Mouse (Mus musculus) c-Kit-positive CD71-negative TER-119-negative erythroid progenitor cells, embryonic 14.5 days (primary cell): Measurements from ENCODE around the gene Sirpa.
A peak's percentile ranks its signal among the peaks of the same experiment; 100 is the strongest.

Source experiments
- DNase-seq: peaks from one replicate; pipeline ENCODE4 v3.0.0-alpha.2; 2013; ENCODE audit warnings: low read depth

The Sirpa gene

DNA sequence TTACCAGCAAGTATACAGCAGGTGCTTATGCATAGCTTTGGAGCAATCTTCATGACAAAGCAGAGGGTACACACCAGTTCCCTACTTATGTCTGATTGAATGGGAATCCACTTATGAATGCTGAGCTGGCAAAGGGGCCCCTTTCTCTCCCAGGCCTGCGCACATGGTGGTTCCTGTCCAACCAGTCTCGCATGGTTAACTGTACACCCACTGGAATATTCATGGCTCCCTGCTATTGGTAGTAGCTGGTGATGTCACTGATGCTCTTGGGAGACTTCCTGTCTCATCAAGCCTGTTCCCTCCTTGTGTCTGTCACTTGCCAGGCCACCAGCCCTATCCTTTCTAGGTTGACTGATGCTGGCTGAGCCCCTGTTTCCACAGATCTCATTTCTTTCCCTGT lies 14.3 kb downstream of the Sirpa start:
- DNase-seq, result no peak

DNA sequence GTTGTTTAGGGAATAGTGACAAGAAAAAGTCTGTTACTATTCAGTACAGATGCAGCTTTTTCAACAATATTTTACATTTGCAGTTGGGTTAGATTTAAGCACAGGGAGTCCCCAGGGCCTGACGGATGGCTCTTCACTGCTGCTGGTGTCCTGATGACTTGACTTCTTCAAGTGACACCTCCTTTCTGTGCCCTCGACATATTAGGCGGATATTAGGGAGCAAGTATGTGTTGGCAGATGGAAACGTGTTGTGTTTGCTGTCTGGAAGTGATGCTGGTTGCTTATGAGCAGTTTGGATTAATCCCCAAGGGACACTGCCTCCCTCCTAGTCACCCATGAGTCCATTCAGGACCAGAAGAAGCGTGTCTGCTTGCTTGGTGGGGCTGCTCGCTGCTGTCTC lies 21.3 kb downstream of the Sirpa start:
- DNase-seq, result no peak

DNA sequence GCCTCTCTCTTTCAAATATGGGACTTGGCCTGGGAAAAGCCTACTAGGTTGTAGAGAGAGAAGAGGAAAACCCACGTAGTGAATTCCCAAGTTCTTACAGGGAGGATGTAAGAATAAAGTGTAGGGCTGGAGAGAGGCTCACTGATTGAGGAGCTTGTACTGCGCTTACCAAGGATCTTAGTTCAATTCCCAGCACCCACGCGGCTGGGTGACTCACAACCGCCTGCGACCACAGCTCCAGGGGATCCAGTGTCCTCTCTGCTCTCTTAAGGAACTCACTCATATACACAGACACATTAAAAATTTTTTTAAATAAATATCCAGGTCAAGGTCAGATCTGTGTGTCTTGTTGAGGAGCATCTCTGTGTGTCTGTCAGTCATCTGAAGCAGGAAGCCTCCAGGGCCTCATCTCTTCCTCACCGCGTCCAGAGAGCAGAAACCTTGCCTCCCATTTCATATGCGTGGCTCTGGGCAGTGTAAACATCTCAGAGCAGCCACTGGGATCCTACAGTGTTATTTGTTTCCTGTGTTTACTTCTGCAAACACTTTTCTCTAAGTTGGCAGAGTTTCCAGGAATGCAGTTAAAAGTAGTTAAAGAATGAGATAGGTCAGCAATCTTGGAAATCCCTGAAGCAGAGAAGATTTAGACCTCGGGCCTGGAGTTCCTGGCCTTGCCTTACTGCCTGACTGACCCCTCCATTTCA lies 22.0 kb downstream of the Sirpa start:
- no peak for DNase-seq

DNA sequence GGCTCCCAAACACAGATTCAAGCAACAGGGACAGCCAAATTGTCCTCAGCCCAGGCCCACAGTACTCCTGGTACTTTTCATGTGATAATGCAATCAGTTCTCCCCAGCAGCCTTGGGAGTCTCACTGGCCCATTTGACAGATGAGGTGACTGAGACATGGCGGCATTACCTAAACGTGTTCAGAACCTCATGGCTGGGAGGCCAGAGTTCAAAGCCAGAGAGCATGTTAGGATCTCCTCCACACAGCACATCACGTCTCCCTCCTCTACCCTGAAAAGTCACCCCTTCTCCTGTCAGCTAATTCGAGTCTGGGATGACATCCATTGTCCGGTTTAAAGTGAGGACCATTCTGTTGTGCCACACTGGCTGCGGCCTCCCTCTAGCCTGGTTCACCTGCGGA lies 27.5 kb downstream of the Sirpa start:
- DNase-seq, result no peak

DNA sequence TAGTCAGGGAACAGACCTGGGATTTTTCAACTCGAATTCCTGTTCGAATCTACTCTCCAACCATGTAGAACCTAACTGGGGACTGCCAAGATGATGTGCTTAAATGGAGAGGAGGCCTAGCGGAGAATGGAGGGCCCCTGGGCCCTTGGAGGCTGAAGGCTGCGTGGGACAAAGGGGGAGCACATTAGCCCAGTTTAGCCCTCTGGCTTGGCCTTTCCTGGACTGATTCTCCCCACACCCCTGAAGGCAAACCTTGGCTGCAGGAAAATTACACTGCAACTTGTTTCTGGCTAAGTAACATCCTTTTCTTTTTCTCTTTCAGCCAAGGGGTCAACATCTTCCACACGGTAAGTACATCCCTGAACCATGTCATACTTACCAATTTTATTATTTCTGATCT lies 28.2 kb downstream of the Sirpa start:
- DNase-seq, result no peak

DNA sequence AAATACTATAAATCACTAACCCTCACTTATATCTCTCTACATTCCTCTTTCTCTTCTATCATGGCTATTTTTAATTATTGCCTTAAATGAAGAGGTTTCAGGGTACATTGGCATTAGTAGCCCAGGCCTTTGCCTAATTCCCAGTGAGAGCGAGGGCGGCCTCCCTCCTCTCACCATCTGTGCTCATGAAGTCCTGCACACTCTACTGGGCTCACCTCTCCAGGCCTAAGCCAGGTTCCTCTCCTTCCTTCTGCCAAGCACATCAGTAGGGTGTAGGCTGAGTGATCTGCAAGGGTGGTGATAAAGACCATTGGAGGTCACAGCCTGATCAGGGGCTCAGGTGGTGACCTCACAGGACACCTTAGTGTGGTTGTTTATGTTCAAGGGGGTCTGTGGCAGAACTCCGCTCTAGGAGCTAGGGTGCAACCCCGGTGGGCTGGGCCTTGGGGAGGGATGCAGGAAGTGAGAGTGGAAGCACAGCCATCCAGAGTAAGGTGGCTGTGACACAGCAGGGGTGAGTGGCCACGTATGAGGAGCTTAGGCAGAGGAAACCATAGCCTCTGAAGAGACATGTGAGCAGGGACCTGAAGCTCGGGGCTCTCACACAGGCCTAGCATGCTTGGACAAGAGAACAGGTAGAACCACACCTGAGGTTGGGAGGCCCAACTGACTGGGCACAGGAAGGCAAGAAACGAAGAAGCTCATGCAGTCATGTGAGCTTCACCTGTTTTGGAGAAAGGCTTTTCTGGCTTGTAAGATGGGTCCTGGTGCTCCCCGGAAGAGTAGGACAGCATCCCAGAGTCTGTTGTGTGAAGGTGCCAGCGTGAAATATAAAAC lies 29.2 kb downstream of the Sirpa start:
- DNase-seq, result no peak

DNA sequence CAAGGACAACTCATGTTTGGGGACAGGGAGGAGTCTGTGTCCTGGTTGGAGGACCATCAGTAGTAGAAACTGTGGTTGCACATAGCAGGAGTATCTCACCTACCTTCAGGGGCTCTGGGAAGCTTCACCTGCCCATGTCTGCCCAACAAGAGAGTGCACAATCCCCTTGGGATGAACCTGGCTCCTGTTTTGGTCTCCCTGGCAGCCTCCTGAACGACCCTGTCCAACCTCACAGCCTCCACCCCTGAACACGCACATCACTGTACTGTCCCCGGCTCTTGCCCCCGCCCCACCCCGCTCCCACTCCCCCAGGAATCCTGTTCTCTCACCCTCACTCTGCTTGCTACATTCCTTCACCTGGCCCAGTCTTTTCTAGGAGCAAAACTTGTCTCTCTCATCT lies 30.3 kb downstream of the Sirpa start:
- DNase-seq, result no peak

DNA sequence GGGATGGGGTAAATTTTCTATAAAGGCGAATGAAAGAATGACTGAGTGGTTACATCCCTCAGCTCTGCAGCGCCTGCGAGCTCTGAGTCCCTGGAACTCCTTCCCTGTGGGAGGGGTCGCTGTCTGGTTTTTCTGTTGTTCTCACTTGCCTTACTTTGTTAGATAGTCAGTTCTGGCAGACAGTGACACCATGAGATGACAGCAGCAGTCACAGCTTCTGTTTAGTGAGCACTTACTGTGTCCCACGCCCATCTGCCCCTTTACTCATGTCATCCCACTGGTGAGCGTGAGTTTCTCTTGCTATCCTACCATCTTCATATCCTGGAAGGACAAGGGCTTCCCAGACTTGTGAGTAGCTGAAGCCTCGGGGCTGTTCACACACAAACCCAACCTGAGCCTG lies 31.1 kb downstream of the Sirpa start:
- no peak for DNase-seq

DNA sequence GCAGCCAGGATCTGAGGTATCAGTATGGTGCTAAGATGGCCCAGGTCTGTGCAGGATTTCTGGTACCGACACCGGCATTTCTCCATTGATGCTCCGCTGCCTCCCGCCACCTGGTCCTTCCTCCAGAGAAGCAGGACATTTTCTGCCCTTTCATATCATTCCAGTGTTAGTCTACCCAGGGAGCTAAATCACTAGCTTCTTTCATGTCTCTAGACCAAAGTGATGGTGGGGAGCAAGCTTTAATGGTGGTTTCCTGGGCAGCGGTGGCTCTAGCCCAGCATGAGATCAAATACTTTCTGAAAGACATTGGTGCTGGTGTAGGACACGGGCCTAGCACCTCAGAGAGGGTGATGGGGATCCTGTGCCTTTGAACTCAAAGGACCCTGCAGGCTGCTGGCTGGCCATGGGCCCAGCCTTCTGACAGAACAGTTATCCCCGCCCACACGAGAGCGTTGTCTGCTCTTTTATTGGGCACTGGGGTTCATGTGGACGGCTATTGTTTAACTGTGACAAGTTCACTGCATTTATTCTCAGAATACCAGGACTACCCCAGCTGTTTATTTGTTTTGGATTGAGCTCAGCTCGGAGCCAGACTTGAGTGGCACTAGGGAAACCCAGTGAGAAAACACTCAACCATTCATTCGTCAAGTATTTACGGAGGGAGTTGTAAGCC lies 31.7 kb downstream of the Sirpa start:
- DNase-seq, result no peak

DNA sequence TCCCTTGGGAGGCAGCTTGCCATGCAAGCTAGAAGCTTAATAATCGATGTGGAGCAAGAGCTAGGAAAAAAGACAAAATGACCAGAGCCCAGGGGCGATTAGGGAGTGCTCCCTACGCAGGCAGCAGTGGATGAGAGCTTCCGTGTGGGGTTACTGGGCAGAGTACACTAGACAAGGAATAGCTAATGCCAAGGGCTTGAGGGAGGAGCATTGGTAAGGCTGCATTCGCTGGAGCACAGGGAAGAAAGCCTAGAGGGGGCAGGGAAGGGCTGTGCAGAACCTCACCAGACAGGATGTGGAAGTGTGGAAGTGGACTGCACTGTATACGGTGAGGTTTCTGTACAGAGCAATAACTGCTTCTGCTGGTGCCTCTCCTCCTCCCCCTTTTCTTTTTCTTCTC lies 32.3 kb downstream of the Sirpa start:
- no peak for DNase-seq

DNA sequence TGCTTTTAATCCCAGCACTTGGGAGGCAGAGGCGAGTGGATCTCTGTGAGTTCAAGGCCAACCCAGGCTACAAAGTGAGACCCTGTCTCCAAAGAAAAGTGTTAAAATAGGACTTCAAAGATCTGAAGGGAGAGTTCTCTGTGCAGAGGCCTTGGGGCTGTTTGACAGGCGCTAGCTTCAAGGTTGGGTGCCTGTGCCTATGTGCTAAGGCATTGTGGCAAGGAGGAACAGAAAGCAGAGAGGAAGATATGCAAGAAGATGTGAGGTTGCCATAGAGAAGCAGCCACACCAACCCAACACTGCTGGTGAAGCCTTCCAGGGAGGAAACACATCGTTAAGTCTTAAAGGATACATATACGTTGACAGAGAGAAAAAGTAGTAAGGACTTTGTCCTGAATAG lies 33.2 kb downstream of the Sirpa start:
- no peak for DNase-seq

DNA sequence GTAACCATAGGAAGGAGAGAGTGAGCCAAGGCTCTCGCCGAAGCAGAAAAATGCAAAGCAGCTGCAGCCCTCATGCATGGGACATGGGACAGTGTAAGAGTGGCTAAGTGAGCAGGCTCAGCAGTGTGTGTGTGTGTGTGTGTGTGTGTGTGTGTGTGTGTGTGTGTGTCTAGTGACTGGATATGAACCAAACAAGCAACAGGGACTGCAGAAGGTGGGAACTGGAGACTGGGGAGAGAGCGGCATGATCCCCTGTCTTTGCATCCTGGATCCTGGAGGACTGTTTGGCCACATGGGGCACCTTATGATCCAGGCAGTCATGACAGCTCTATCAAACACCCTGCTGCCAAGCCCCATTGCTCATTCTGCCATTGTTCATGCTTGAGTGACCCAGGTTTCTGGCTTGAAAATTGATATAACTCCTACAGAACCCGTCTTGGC lies 34.0 kb downstream of the Sirpa start:
- no peak for DNase-seq

DNA sequence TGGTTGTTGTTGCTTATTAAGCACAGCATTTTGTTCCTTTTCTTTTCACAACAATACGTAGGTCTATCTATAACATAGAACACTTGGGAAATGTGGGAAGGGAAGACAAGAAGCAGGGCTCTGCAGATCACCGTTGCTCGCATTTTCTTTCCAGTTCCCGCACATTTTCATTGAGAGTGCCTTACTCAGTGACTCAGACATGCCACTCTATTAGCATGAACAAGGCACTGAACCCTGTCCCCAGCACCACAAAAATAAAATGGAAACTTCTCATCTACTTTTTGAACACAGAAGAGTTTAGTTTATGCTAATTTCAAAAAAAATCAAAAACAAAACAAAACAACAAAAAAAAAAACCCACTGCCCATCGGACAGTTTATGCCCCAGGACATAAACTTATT lies 34.5 kb downstream of the Sirpa start:
- DNase-seq, result no peak

DNA sequence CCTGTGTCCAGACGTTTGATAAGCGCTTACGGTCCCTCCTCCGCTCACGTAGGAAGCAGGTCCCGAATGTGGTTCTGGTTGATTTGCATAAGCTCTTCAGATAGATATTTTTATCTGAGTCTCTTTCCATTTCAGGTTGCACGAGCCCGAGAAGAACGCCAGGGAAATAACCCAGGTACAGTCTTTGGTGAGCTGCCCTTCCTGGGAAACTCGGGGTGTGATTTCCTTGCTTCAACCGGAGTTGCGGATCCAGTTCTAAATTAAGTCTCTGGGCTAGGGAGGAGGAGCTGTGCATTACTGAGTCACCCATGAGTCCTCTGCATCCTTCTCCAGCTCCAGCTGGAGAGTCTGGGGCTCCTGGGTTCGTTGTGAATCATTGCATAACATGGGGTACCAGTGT lies 35.2 kb downstream of the Sirpa start:
- DNase-seq, result no peak

DNA sequence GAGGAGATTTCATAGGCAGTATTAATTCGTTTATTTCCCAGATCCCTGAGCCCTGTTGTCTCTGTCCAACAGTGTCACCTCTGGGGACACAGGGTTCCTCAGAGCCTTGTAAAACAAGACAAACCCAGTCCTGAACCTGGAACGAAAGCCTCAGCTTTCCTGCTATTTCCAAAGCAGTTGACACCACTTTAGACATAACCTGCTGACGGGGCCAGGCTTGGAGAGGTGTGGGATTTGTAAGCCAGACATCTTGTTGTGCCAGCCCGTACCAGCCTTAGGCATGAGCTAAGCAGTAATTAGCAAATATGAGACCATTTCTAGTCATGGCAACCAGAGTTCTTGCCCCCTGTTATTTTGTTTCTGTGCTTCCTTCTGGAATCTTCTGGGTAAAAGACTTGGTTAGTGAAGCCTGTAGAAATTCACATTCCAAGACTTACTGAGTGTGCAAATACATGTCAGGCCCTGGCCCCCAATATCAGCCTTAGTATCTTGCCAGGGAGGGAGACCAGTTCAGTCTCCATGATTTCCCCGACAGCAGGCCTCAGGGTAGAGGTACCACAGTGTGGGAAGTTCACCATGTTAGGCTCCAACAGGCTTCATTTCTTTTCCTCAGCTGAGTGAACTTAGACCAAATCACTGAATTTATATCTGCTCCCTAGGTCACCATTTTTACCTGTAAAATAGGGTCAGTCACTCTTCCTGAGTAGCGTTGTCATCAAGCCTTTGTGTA lies 36.0 kb downstream of the Sirpa start:
- no peak for DNase-seq

DNA sequence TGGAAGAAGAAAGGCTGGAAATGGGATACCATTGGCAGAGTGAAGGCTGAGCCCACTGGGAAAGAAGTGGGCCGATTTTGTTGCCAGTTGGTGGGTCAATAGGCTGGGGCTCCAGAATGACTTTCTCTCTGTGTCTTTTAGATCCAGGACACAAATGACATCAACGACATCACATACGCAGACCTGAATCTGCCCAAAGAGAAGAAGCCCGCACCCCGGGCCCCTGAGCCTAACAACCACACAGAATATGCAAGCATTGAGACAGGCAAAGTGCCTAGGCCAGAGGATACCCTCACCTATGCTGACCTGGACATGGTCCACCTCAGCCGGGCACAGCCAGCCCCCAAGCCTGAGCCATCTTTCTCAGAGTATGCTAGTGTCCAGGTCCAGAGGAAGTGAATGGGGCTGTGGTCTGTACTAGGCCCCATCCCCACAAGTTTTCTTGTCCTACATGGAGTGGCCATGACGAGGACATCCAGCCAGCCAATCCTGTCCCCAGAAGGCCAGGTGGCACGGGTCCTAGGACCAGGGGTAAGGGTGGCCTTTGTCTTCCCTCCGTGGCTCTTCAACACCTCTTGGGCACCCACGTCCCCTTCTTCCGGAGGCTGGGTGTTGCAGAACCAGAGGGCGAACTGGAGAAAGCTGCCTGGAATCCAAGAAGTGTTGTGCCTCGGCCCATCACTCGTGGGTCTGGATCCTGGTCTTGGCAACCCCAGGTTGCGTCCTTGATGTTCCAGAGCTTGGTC lies 37.3 kb downstream of the Sirpa start:
- DNase-seq, result no peak

DNA sequence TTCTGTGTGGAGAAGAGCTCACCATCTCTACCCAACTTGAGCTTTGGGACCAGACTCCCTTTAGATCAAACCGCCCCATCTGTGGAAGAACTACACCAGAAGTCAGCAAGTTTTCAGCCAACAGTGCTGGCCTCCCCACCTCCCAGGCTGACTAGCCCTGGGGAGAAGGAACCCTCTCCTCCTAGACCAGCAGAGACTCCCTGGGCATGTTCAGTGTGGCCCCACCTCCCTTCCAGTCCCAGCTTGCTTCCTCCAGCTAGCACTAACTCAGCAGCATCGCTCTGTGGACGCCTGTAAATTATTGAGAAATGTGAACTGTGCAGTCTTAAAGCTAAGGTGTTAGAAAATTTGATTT lies 37.9 kb downstream of the Sirpa start:
- no peak for DNase-seq

DNA sequence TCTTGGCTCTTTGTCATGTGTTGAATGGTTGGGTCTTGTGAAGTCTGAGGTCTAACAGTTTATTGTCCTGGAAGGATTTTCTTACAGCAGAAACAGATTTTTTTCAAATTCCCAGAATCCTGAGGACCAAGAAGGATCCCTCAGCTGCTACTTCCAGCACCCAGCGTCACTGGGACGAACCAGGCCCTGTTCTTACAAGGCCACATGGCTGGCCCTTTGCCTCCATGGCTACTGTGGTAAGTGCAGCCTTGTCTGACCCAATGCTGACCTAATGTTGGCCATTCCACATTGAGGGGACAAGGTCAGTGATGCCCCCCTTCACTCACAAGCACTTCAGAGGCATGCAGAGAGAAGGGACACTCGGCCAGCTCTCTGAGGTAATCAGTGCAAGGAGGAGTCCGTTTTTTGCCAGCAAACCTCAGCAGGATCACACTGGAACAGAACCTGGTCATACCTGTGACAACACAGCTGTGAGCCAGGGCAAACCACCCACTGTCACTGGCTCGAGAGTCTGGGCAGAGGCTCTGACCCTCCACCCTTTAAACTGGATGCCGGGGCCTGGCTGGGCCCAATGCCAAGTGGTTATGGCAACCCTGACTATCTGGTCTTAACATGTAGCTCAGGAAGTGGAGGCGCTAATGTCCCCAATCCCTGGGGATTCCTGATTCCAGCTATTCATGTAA lies 38.5 kb downstream of the Sirpa start:
- DNase-seq, result no peak

DNA sequence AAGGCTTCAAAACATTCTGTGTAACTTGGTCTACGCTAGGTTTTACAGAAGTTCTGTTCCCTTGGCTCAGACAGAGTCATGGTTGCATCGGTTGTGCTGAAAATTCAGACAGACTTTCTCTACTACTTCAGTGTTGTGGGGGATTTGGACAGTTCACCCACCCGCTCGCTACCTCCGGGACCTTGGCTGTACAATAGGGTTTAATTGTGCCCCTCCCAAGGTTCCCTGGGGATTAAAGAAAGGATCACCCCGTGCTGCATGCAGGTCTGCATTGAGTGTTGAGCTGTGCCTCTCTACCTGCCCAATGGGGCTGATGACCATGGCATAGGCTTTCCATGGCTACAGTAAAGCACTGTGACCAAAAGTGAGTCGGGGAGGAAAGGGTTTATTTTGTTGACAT lies 39.7 kb downstream of the Sirpa start:
- no peak for DNase-seq

DNA sequence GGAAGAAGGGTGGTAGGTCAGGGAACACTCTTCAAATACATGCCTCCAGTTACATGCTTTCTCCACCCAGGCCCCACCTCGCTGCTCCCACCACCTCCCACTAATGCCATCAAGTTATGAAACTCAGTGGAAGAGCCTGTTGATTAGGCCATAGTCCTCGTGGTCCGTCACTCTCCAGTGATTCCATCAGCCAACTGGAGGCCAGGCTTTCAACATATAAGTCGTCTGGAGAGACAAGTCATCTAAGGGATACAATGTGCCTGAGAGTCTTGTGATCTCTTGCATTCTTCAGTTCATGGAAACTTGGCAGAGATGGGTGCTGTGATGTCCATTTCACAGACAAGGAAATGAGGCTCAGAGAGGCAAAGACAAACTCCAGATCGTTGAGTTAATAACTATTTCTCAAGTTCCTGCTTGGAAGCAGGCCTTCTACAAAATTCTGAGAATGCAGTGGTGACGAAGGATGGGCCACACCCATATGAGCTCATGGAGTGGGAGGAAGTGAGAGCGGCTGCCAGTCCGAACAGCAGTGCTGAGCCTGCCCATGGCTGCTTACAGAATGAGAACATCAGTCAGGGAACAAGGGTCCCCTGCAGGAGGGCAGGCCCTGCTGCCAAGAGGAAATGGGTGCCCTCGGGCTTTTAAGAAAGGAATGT lies 40.6 kb downstream of the Sirpa start:
- DNase-seq, result peak; percentile 46

DNA sequence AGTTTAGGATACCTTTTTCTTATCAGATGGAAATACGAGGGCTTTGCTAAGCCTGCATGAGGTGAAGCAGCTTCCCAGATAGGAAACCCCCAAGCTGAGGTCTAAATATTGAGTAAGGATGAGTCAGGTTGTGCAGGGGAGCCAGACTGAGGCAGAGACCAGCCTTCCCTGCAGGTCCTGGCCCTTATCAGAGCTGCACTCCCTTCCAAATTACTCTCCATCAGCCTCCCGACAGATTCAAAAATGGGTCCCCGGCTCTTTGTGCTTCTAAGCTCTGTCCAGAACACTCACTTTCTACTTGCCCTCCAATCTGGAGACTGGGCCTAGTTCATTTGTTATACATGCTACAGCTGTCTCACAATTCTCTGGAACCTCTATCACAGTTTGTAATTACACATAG lies 41.3 kb downstream of the Sirpa start:
- DNase-seq, result no peak
